Mouse (Mus musculus) liver, embryonic 14.5 days (tissue): Measurements from ENCODE around the gene Gm14214. TPM values are rescaled to one million over a fixed set of nuclear protein-coding genes. Genes with fewer than 3 reads are reported as not detected.

Experiments used
- ATAC-seq: fragments of 200-750 bp; cut with Nextera tagmentation; 2 replicates; pipeline ENCODE4 v1.8.0; 2017; ENCODE audit warnings: moderate number of reproducible peaks, mild to moderate bottlenecking, moderate library complexity; ENCODE audit not compliant: insufficient read depth
- DNase-seq, 3 experiments: peaks; one replicate each; pipeline ENCODE4 v3.0.0-alpha.2; 2012 to 2013; ENCODE audit warnings: low read depth in 3 of 3, low spot score in 3 of 3
- H3K27ac ChIP-seq: fragments of 300-500 bp; sonication (generic); 2 replicates; pipeline ENCODE4 v1.5.1; 2014; ENCODE audit warnings: moderate library complexity, mild to moderate bottlenecking, control low read depth, inconsistent platforms
- H3K27me3 ChIP-seq: fragments of 300-500 bp; sonication (generic); 2 replicates; pipeline ENCODE4 v1.6.1; 2014; ENCODE audit warnings: mild to moderate bottlenecking, low read length, moderate library complexity; ENCODE audit not compliant: control insufficient read depth, insufficient read depth
- H3K36me3 ChIP-seq: fragments of 300-500 bp; sonication (generic); replicated peaks from 2 replicates; pipeline ENCODE4 v1.6.1; 2014; ENCODE audit warnings: low read depth; ENCODE audit not compliant: control insufficient read depth, insufficient read depth
- H3K4me1 ChIP-seq, 2 experiments: fragments of 200-500 bp in 1 of 2; fragments of 300-500 bp in 1 of 2; sonication (generic) in 1 of 2; replicated peaks; 2 replicates each; pipeline ENCODE4 v1.6.1; 2012 to 2014; ENCODE audit warnings: antibody characterized with exemption in 1 of 2, inconsistent platforms in 1 of 2, low read length in 1 of 2; ENCODE audit not compliant: control insufficient read depth in 2 of 2, insufficient read depth in 2 of 2
- H3K4me2 ChIP-seq: fragments of 300-500 bp; sonication (generic); 2 replicates; pipeline ENCODE4 v1.6.1; 2014; ENCODE audit warnings: low read depth, mild to moderate bottlenecking, control low read depth, moderate library complexity
- H3K4me3 ChIP-seq, 2 experiments: fragments of 200-500 bp in 1 of 2; fragments of 300-500 bp in 1 of 2; sonication (generic) in 1 of 2; 2 replicates each; pipeline ENCODE4 v1.5.1; 2012 to 2014; ENCODE audit warnings: low read depth in 2 of 2, low read length in 2 of 2, mild to moderate bottlenecking in 2 of 2, control low read depth in 1 of 2, inconsistent platforms in 1 of 2, moderate library complexity in 1 of 2; ENCODE audit not compliant: insufficient read depth in 1 of 2
- H3K9ac ChIP-seq: fragments of 300-500 bp; sonication (generic); replicated peaks from 2 replicates; pipeline ENCODE4 v1.6.1; 2014; ENCODE audit warnings: mild to moderate bottlenecking, control low read depth, moderate library complexity
- H3K9me3 ChIP-seq: fragments of 300-500 bp; sonication (generic); 2 replicates; pipeline ENCODE4 v1.6.1; 2016; ENCODE audit warnings: low read length, mixed read lengths; ENCODE audit not compliant: control insufficient read depth
- CTCF ChIP-seq: IDR thresholded peaks from 2 replicates; pipeline ENCODE4 v1.5.1; 2016; ENCODE audit warnings: antibody characterized with exemption, low read depth, control low read depth
- EP300 ChIP-seq: IDR thresholded peaks from 2 replicates; pipeline ENCODE4 v1.6.1; 2016; ENCODE audit warnings: antibody characterized with exemption, low read depth
- WGBS: fragments of 180-500 bp; shearing (Covaris S2); extraction: QIAGEN DNeasy Blood & Tissue Kit; methylation state at CpG from one replicate; pipeline ENCODE4 v1.1.7; 2014; ENCODE audit not compliant: insufficient replicate concordance; 5-methylcytosine and 5-hydroxymethylcytosine counted together
- polyA plus RNA-seq, 2 experiments: library from polyadenylated mRNA; depleted of rRNA in 1 of 2; stranded (reverse) in 1 of 2; unstranded in 1 of 2; fragments of >200 nt; fragmentation: Nextera tagmentation in 1 of 2; extraction: Ambion mirVana in 1 of 2; gene quantifications; 2 replicates each; pipeline versions ENCODE4 v1.2.1 to v1.2.3; 2012 to 2014

Gene Gm14214
- polyA plus RNA-seq, 2 experiments = not detected

GRCm38 (mm10) chr2:154786776-154787175, 16.9 kb upstream of the Gm14214 start:
- Histone ChIP-seq H3K9ac (peak overlapping the region; percentile 47), H3K27ac (peak overlapping the region; percentile 82), H3K4me1 (peaks cover 33 to 42% of the 10 kb centered on the region in 2 experiments), H3K9me3 (no peaks in the 10 kb centered on the region), H3K4me3 (no peak overlapping the region), H3K4me2 (peak overlapping the region; percentile 59), H3K36me3 (no peaks in the 10 kb centered on the region), H3K27me3 (no peaks in the 10 kb centered on the region)
- no peak for TF ChIP-seq EP300
- TF ChIP-seq CTCF = no peak
- 71% methylated on average over 11 of the region's 11 CpGs for WGBS
- peak in 1 of 3 experiments; percentile 28 for DNase-seq
- no peak for ATAC-seq

- peak overlapping the region; percentile 59 for H3K4me2 ChIP-seq
- peak overlapping the region; percentile 47 for H3K9ac ChIP-seq
- peaks cover 33 to 42% of the 10 kb centered on the region in 2 experiments for H3K4me1 ChIP-seq
- no peaks in the 10 kb centered on the region for H3K36me3 ChIP-seq
- peak; percentile 27 for ATAC-seq
- TF ChIP-seq EP300 = peak; percentile 89
- TF ChIP-seq CTCF = no peak
- peak; percentile 89 to 92 (median 91) for DNase-seq
- peak overlapping the region; percentile 82 for H3K27ac ChIP-seq
- no peaks in the 10 kb centered on the region for H3K27me3 ChIP-seq
- H3K9me3 ChIP-seq = no peaks in the 10 kb centered on the region
- 13% methylated on average over 3 of the region's 3 CpGs for WGBS
- H3K4me3 ChIP-seq = no peak overlapping the region; a peak in 1 of 4 replicates
These were observed 16.4 kb upstream of the Gm14214 start for GRCm38 (mm10) chr2:154786187-154786586.

- Histone ChIP-seq H3K4me3 (no peak overlapping the region), H3K27me3 (no peaks in the 10 kb centered on the region), H3K9me3 (no peaks in the 10 kb centered on the region), H3K4me1 (peaks cover 33 to 42% of the 10 kb centered on the region in 2 experiments), H3K36me3 (no peaks in the 10 kb centered on the region), H3K27ac (peak overlapping the region; percentile 67), H3K9ac (peak overlapping the region; percentile 28; the same call in 1 of the 2 replicates), H3K4me2 (no peak overlapping the region)
- TF ChIP-seq CTCF = no peak
- no peak for TF ChIP-seq EP300
- ATAC-seq (no peak), DNase-seq (no peak)
- 68% methylated on average over 3 of the region's 3 CpGs for WGBS
These were observed 15.5 kb upstream of the Gm14214 start for GRCm38 (mm10) chr2:154785284-154785683.

DNA sequence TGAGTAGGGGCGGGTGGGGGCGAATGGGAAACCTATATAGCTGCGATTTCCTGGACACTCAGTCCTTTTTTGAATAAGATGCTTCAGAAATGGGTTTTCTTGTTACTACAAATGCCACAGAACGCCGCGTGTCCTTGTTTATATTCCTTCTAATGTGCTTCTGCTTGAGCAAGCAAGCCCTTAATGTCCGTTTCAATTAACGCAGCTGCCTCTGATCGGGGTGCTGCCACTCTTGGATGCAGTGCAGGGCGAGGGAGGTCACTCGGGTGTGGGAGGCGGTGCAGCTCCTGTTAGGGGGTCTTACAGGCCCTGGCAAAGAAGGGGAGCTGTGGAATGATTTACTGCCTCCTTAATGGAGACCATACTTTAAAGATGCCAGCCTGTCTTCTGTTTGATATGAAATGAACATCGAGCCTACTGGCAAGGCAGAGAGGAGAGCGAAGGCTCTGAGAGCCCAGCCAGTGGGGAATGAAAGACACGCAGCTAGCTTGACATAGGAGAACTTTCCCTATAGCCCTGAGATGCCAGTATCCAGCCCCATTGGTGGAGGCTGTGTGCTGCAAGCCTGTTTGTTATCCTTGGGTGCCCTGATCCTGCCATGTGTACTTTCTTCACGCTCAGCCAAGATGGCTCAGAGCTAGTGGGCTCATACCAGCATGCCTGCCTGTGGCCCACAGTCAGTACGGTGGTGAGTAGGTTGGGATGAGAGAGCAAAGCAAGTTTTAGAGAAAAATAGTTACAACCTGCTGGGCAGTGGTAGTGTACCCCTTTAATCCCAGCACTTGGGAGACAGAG, 13.2 kb upstream of the Gm14214 start:
- Histone ChIP-seq H3K4me2 (no peak overlapping the region), H3K9me3 (no peaks in the 10 kb centered on the region), H3K9ac (no peak overlapping the region), H3K4me3 (no peak overlapping the region), H3K27ac (no peak overlapping the region), H3K4me1 (peaks cover 19 to 24% of the 10 kb centered on the region in 2 experiments), H3K36me3 (no peaks in the 10 kb centered on the region), H3K27me3 (peaks cover 3% of the 10 kb centered on the region)
- DNase-seq = no peak
- TF ChIP-seq EP300 = no peak
- TF ChIP-seq CTCF = no peak
- ATAC-seq = no peak
- 76% methylated on average over 17 of the region's 17 CpGs for WGBS

DNA sequence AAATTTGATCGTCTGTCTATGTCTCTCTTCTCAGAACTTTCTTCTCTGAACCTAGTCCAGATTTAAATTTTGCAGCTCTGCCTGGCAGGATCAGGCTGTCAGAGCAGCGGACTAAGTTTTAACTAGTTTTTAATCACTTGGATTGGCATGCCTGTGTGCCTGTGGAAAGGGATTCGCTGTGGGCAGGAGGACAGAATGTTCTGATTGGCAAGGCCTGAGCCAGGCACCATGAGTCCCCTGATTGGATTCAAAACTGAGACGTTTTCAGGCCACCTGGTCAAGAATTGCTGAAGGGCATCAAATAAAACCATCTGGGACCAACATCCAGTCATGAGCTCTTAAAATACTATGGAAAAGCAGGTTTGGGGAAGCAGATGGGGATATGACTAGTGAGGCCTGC, 12.5 kb upstream of the Gm14214 start:
- H3K4me3 ChIP-seq = no peak overlapping the region
- H3K4me2 ChIP-seq = no peak overlapping the region
- ATAC-seq (no peak), DNase-seq (no peak)
- TF ChIP-seq CTCF (no peak), EP300 (no peak)
- WGBS = 60% methylated on average over 4 of the region's 4 CpGs
- no peak overlapping the region; the same call in 1 of the 2 replicates for H3K9ac ChIP-seq
- H3K4me1 ChIP-seq = peaks cover 19 to 20% of the 10 kb centered on the region in 2 experiments
- no peak overlapping the region for H3K27ac ChIP-seq
- H3K9me3 ChIP-seq = no peaks in the 10 kb centered on the region
- no peaks in the 10 kb centered on the region for H3K36me3 ChIP-seq
- H3K27me3 ChIP-seq = peaks cover 3% of the 10 kb centered on the region
